ENCODE assay signal across 10 mouse cellular contexts in genomic region chr17:28910139-28910538, GRCm38 (mm10). TPM values are rescaled to one million over a fixed set of nuclear protein-coding genes. Genes with fewer than 3 reads are reported as not detected.
A peak's percentile ranks its signal among the peaks of the same experiment; 100 is the strongest.
DNase-seq lines count a peak whose midpoint lies in the region; ATAC-seq and TF ChIP-seq lines count a peak whose summit lies in the region.
"Had no signal": no experiment of that assay in that cellular context is flagged by ENCODE, and none has a peak within 500 bp of the region (broad histone marks: within the 10 kb centered on the region; RNA-seq: fewer than 3 reads in every experiment).

No protein-coding gene starts in this region.

- no peak overlapping the region for H3K4me3 ChIP-seq in forebrain, embryonic 12.5 days (replicated peaks)
- H3K4me3 ChIP-seq in forebrain, embryonic 15.5 days = no peak overlapping the region
- H3K4me3 ChIP-seq in neural tube, embryonic 13.5 days = no peak overlapping the region
- H3K4me3 ChIP-seq in kidney, postnatal 0 days (replicated peaks; ENCODE audit: low read depth, low read length) = no peak overlapping the region
- H3K4me3 ChIP-seq in stomach, embryonic 14.5 days (ENCODE audit: low read depth, low read length) = no peak overlapping the region

- no peaks in the 10 kb centered on the region for H3K36me3 ChIP-seq in forebrain, embryonic 12.5 days (replicated peaks)
- no peaks in the 10 kb centered on the region for H3K36me3 ChIP-seq in forebrain, embryonic 15.5 days
- H3K36me3 ChIP-seq in neural tube, embryonic 13.5 days = no peaks in the 10 kb centered on the region
- H3K36me3 ChIP-seq in kidney, postnatal 0 days (ENCODE audit: insufficient read depth, low read length) = no peaks in the 10 kb centered on the region
- H3K36me3 ChIP-seq in stomach, embryonic 14.5 days (ENCODE audit: control insufficient read depth, insufficient read depth, low read length) = no peaks in the 10 kb centered on the region
- H3K36me3 ChIP-seq: midbrain, embryonic 13.5 days had no signal

- peaks cover 23% of the 10 kb centered on the region for H3K27me3 ChIP-seq in forebrain, embryonic 12.5 days
- no peaks in the 10 kb centered on the region for H3K27me3 ChIP-seq in forebrain, embryonic 15.5 days
- peaks cover 16% of the 10 kb centered on the region for H3K27me3 ChIP-seq in neural tube, embryonic 13.5 days
- no peaks in the 10 kb centered on the region for H3K27me3 ChIP-seq in kidney, postnatal 0 days (ENCODE audit: insufficient read depth, low read length)
- no peaks in the 10 kb centered on the region for H3K27me3 ChIP-seq in stomach, embryonic 14.5 days (ENCODE audit: control insufficient read depth, insufficient read depth, low read length)

- no peaks in the 10 kb centered on the region for H3K9me3 ChIP-seq in forebrain, embryonic 12.5 days
- no peaks in the 10 kb centered on the region for H3K9me3 ChIP-seq in forebrain, embryonic 15.5 days
- no peaks in the 10 kb centered on the region for H3K9me3 ChIP-seq in neural tube, embryonic 13.5 days
- no peaks in the 10 kb centered on the region for H3K9me3 ChIP-seq in kidney, postnatal 0 days (replicated peaks; ENCODE audit: low read length)
- no peaks in the 10 kb centered on the region for H3K9me3 ChIP-seq in stomach, embryonic 14.5 days (ENCODE audit: control insufficient read depth, low read depth, low read length)
- H3K9me3 ChIP-seq: midbrain, embryonic 13.5 days had no signal

- H3K27ac ChIP-seq in forebrain, embryonic 12.5 days = no peak overlapping the region
- no peak overlapping the region for H3K27ac ChIP-seq in forebrain, embryonic 15.5 days (replicated peaks)
- no peak overlapping the region for H3K27ac ChIP-seq in neural tube, embryonic 13.5 days (replicated peaks)
- no peak overlapping the region for H3K27ac ChIP-seq in kidney, postnatal 0 days
- H3K27ac ChIP-seq in stomach, embryonic 14.5 days (ENCODE audit: low read length) = no peak overlapping the region
- H3K27ac ChIP-seq: midbrain, embryonic 13.5 days had no signal

- 23% methylated on average over 7 of the region's 7 CpGs for WGBS in forebrain, embryonic 12.5 days
- WGBS in forebrain, embryonic 15.5 days = 25% methylated on average over 7 of the region's 7 CpGs
- WGBS in neural tube, embryonic 13.5 days = 32% methylated on average over 7 of the region's 7 CpGs
- WGBS in kidney, postnatal 0 days = 38% methylated on average over 7 of the region's 7 CpGs
- 25% methylated on average over 7 of the region's 7 CpGs for WGBS in stomach, embryonic 14.5 days

- peaks cover 11% of the 10 kb centered on the region for H3K4me1 ChIP-seq in forebrain, embryonic 12.5 days
- H3K4me1 ChIP-seq in forebrain, embryonic 15.5 days = peaks cover 16% of the 10 kb centered on the region
- peaks cover 10% of the 10 kb centered on the region for H3K4me1 ChIP-seq in neural tube, embryonic 13.5 days (replicated peaks)
- peaks cover 6% of the 10 kb centered on the region; the same call in 1 of the 2 replicates for H3K4me1 ChIP-seq in kidney, postnatal 0 days (replicated peaks; ENCODE audit: insufficient read depth, low read length)
- peaks cover 6% of the 10 kb centered on the region; the same call in 1 of the 2 replicates for H3K4me1 ChIP-seq in stomach, embryonic 14.5 days (ENCODE audit: control insufficient read depth, insufficient read depth, low read length)

- peak; percentile 35; the same call in 1 of the 2 replicates for TF ChIP-seq CTCF in kidney, postnatal 0 days (IDR thresholded peaks at IDR 0.05; ENCODE audit: low read depth)

- no peak overlapping the region for H3K9ac ChIP-seq in forebrain, embryonic 12.5 days
- H3K9ac ChIP-seq in forebrain, embryonic 15.5 days (replicated peaks) = no peak overlapping the region
- no peak overlapping the region for H3K9ac ChIP-seq in neural tube, embryonic 13.5 days
- H3K9ac ChIP-seq in kidney, postnatal 0 days (ENCODE audit: low read depth, low read length) = no peak overlapping the region
- H3K9ac ChIP-seq in stomach, embryonic 14.5 days (replicated peaks; ENCODE audit: low read depth, low read length) = no peak overlapping the region
- H3K9ac ChIP-seq: midbrain, embryonic 13.5 days had no signal

- DNase-seq in neural tube, embryonic 10.5 days (ENCODE audit: extremely low spot score, low spot score) = no peak
- peak; percentile 47 for DNase-seq in kidney, postnatal 0 days (ENCODE audit: low spot score)
- DNase-seq in cerebellum, adult 9-10 months = no peak
- DNase-seq: layer of hippocampus, postnatal 36 days had no signal

- ATAC-seq in forebrain, embryonic 12.5 days (ENCODE audit: low FRiP score) = no peak
- ATAC-seq in forebrain, embryonic 15.5 days (replicated peaks) = no peak
- ATAC-seq in neural tube, embryonic 13.5 days (ENCODE audit: low read depth) = no peak
- peak; percentile 74 for ATAC-seq in kidney, postnatal 0 days (replicated peaks; ENCODE audit: low FRiP score, low read depth)
- ATAC-seq in stomach, embryonic 14.5 days (ENCODE audit: insufficient number of reproducible peaks, insufficient read depth, low FRiP score, low read depth) = no peak
- ATAC-seq in monocyte, adult 5-6 weeks (replicated peaks; ENCODE audit: insufficient number of reproducible peaks, low FRiP score, low TSS enrichment, poor library complexity, severe bottlenecking) = no peak; the same call in 1 of the 2 replicates
- ATAC-seq: midbrain, embryonic 13.5 days had no signal

- H3K4me2 ChIP-seq in forebrain, embryonic 12.5 days = peak overlapping the region; percentile 48; the same call in 1 of the 2 replicates
- no peak overlapping the region for H3K4me2 ChIP-seq in forebrain, embryonic 15.5 days (replicated peaks)
- peak overlapping the region; percentile 45; the same call in 1 of the 2 replicates for H3K4me2 ChIP-seq in neural tube, embryonic 13.5 days
- H3K4me2 ChIP-seq in kidney, postnatal 0 days (ENCODE audit: low read length) = peak overlapping the region; percentile 58
- H3K4me2 ChIP-seq in stomach, embryonic 14.5 days (replicated peaks; ENCODE audit: low read depth, low read length) = peak overlapping the region; percentile 41

RNA-seq across cellular contexts. Expression of gene 4930539E08Rik, which starts 5.0 kb away (rescaled TPM):
- 0.23 TPM in 2 replicates for polyA plus RNA-seq in forebrain, embryonic 12.5 days (2016; fragmentation: Nextera tagmentation; extraction: Ambion mirVana)
- 0.51 and 0.67 TPM in 2 replicates for polyA plus RNA-seq in forebrain, embryonic 15.5 days (2015; fragmentation: Nextera tagmentation; extraction: Ambion mirVana)
- polyA plus RNA-seq in neural tube, embryonic 13.5 days (2015; fragmentation: Nextera tagmentation; extraction: Ambion mirVana) = 0.25 and 0.29 TPM in 2 replicates
- polyA plus RNA-seq in kidney, postnatal 0 days (2015; fragmentation: Nextera tagmentation; extraction: Ambion mirVana) = 0.24 and 0.41 TPM in 2 replicates
- polyA plus RNA-seq in stomach, embryonic 14.5 days (2014; fragmentation: Nextera tagmentation; extraction: Ambion mirVana) = 0.27 and 0.36 TPM in 2 replicates
- 0.38 to 0.78 TPM in 2 of 3 replicates, not detected in the other for total RNA-seq in monocyte, adult 5-6 weeks (2017)

RNA-seq across cellular contexts. Expression of gene Pxt1, which starts 33.5 kb away (rescaled TPM):
- 0.44 TPM in 1 of 2 replicates, not detected in the other for polyA plus RNA-seq in forebrain, embryonic 12.5 days (2016; fragmentation: Nextera tagmentation; extraction: Ambion mirVana)
- not detected in 2 replicates for polyA plus RNA-seq in forebrain, embryonic 15.5 days (2015; fragmentation: Nextera tagmentation; extraction: Ambion mirVana)
- polyA plus RNA-seq in neural tube, embryonic 13.5 days (2015; fragmentation: Nextera tagmentation; extraction: Ambion mirVana) = not detected in 2 replicates
- not detected in 2 replicates for polyA plus RNA-seq in kidney, postnatal 0 days (2015; fragmentation: Nextera tagmentation; extraction: Ambion mirVana)
- polyA plus RNA-seq in stomach, embryonic 14.5 days (2014; fragmentation: Nextera tagmentation; extraction: Ambion mirVana) = 0.39 TPM in 1 of 2 replicates, not detected in the other
- not detected in 3 replicates for total RNA-seq in monocyte, adult 5-6 weeks (2017)
- total RNA-seq: layer of hippocampus, postnatal 36 days had no signal
- polyA plus RNA-seq: midbrain, embryonic 13.5 days had no signal

RNA-seq across cellular contexts. Expression of gene Kctd20, which starts 41.6 kb away (rescaled TPM):
- polyA plus RNA-seq in forebrain, embryonic 12.5 days (2016; fragmentation: Nextera tagmentation; extraction: Ambion mirVana) = 127 and 129 TPM in 2 replicates
- 118 TPM in 2 replicates for polyA plus RNA-seq in forebrain, embryonic 15.5 days (2015; fragmentation: Nextera tagmentation; extraction: Ambion mirVana)
- polyA plus RNA-seq in neural tube, embryonic 13.5 days (2015; fragmentation: Nextera tagmentation; extraction: Ambion mirVana) = 92.2 and 96.8 TPM in 2 replicates
- polyA plus RNA-seq in kidney, postnatal 0 days (2015; fragmentation: Nextera tagmentation; extraction: Ambion mirVana) = 54.5 and 58.8 TPM in 2 replicates
- 75.9 and 78.8 TPM in 2 replicates for polyA plus RNA-seq in stomach, embryonic 14.5 days (2014; fragmentation: Nextera tagmentation; extraction: Ambion mirVana)
- total RNA-seq in monocyte, adult 5-6 weeks (2017) = 67.0 to 103 TPM (median 95.1 TPM) in 3 replicates

RNA-seq across cellular contexts. Expression of gene Pnpla1, which starts 51.9 kb away (rescaled TPM):
- polyA plus RNA-seq in forebrain, embryonic 12.5 days (2016; fragmentation: Nextera tagmentation; extraction: Ambion mirVana) = not detected in 2 replicates
- polyA plus RNA-seq in forebrain, embryonic 15.5 days (2015; fragmentation: Nextera tagmentation; extraction: Ambion mirVana) = not detected in 2 replicates
- not detected in 2 replicates for polyA plus RNA-seq in neural tube, embryonic 13.5 days (2015; fragmentation: Nextera tagmentation; extraction: Ambion mirVana)
- not detected in 2 replicates for polyA plus RNA-seq in kidney, postnatal 0 days (2015; fragmentation: Nextera tagmentation; extraction: Ambion mirVana)
- polyA plus RNA-seq in stomach, embryonic 14.5 days (2014; fragmentation: Nextera tagmentation; extraction: Ambion mirVana) = 0.07 TPM in 1 of 2 replicates, not detected in the other
- not detected in 3 replicates for total RNA-seq in monocyte, adult 5-6 weeks (2017)
- polyA plus RNA-seq: midbrain, embryonic 13.5 days had no signal
